Mouse (Mus musculus) liver, embryonic 13.5 days (tissue): Measurements from ENCODE around the gene Tspan3. TPM values are rescaled to one million over a fixed set of nuclear protein-coding genes. Genes with fewer than 3 reads are reported as not detected.

Experiments
- ATAC-seq: fragments of 200-750 bp; cut with Nextera tagmentation; 2 replicates; pipeline ENCODE4 v1.8.0; 2017; ENCODE audit warnings: low read depth, mild to moderate bottlenecking, moderate number of reproducible peaks, moderate library complexity
- DNase-seq: peaks from one replicate; pipeline ENCODE4 v3.0.0; 2022
- H3K27ac ChIP-seq: fragments of 300-500 bp; sonication (generic); 2 replicates; pipeline ENCODE4 v1.5.1; 2015; ENCODE audit warnings: moderate library complexity, mild to moderate bottlenecking, inconsistent platforms
- H3K27me3 ChIP-seq: fragments of 300-500 bp; sonication (generic); 2 replicates; pipeline ENCODE4 v1.6.1; 2015; ENCODE audit warnings: mild to moderate bottlenecking, inconsistent platforms
- H3K36me3 ChIP-seq: fragments of 300-500 bp; sonication (generic); 2 replicates; pipeline ENCODE4 v1.6.1; 2015; ENCODE audit warnings: mild to moderate bottlenecking, inconsistent platforms
- H3K4me1 ChIP-seq: fragments of 300-500 bp; sonication (generic); replicated peaks from 2 replicates; pipeline ENCODE4 v1.6.1; 2015; ENCODE audit warnings: inconsistent platforms
- H3K4me2 ChIP-seq: fragments of 300-500 bp; sonication (generic); 2 replicates; pipeline ENCODE4 v1.6.1; 2015; ENCODE audit warnings: inconsistent platforms, mild to moderate bottlenecking, moderate library complexity
- H3K4me3 ChIP-seq: fragments of 300-500 bp; sonication (generic); replicated peaks from 2 replicates; pipeline ENCODE4 v1.5.1; 2015; ENCODE audit warnings: mild to moderate bottlenecking, inconsistent platforms
- H3K9ac ChIP-seq: fragments of 300-500 bp; sonication (generic); 2 replicates; pipeline ENCODE4 v1.6.1; 2015; ENCODE audit warnings: mild to moderate bottlenecking, inconsistent platforms
- H3K9me3 ChIP-seq: fragments of 300-500 bp; sonication (generic); replicated peaks from 2 replicates; pipeline ENCODE4 v1.6.1; 2016; ENCODE audit warnings: inconsistent platforms
- WGBS: fragments of 180-500 bp; shearing (Covaris S2); methylation state at CpG from one replicate; pipeline ENCODE4 v1.1.7; 2015; ENCODE audit not compliant: insufficient replicate concordance; 5-methylcytosine and 5-hydroxymethylcytosine counted together
- polyA plus RNA-seq: library from polyadenylated mRNA; unstranded; fragments of >200 nt; fragmentation: Nextera tagmentation; extraction: Ambion mirVana; gene quantifications from 2 replicates; pipeline ENCODE4 v1.2.1, GENCODE M21; 2015

Gene Tspan3
- 46.5 TPM in 2 replicates for polyA plus RNA-seq

GRCm38 (mm10) chr9:56165377-56165776, at the start of gene Tspan3:
TSS of gene Tspan3 (minus strand) at chr9:56165477.
- H3K36me3 ChIP-seq = no peaks in the 10 kb centered on the region
- no peak within 1 kb of the TSS for H3K27ac ChIP-seq
- no peak for DNase-seq
- WGBS = 79% methylated on average over 6 of the region's 6 CpGs
- H3K4me1 ChIP-seq = peaks cover 18% of the 10 kb centered on the region
- H3K4me3 ChIP-seq = no peak within 1 kb of the TSS
- ATAC-seq = no peak
- H3K9me3 ChIP-seq = no peaks in the 10 kb centered on the region
- no peaks in the 10 kb centered on the region; the same call in 1 of the 2 replicates for H3K27me3 ChIP-seq
- H3K4me2 ChIP-seq = no peak within 1 kb of the TSS
- H3K9ac ChIP-seq = no peak within 1 kb of the TSS

GRCm38 (mm10) chr9:56213451-56214291, 48.4 kb upstream of the Tspan3 start:
- no peak overlapping the region for H3K9ac ChIP-seq
- no peaks in the 10 kb centered on the region for H3K9me3 ChIP-seq
- no peak for ATAC-seq
- H3K4me2 ChIP-seq = no peak overlapping the region
- H3K27ac ChIP-seq = no peak overlapping the region
- peaks cover 3% of the 10 kb centered on the region; the same call in 1 of the 2 replicates for H3K4me1 ChIP-seq
- WGBS = 41% methylated on average over 11 of the region's 11 CpGs
- no peak for DNase-seq
- no peaks in the 10 kb centered on the region for H3K27me3 ChIP-seq
- H3K4me3 ChIP-seq = no peak overlapping the region
- no peaks in the 10 kb centered on the region for H3K36me3 ChIP-seq

GRCm38 (mm10) chr9:56208817-56209216, 43.5 kb upstream of the Tspan3 start:
- Histone ChIP-seq H3K4me3 (no peak overlapping the region), H3K27me3 (no peaks in the 10 kb centered on the region), H3K36me3 (0 out of 2 replicates have a peak, but pooled peaks cover 15% of the 10 kb centered on the region), H3K27ac (no peak overlapping the region), H3K9me3 (no peaks in the 10 kb centered on the region), H3K4me2 (no peak overlapping the region), H3K4me1 (peaks cover 3% of the 10 kb centered on the region; the same call in 1 of the 2 replicates), H3K9ac (no peak overlapping the region)
- no peak for ATAC-seq
- WGBS = 62% methylated on average over 8 of the region's 8 CpGs
- no peak for DNase-seq

GRCm38 (mm10) chr9:56207516-56207915, 42.2 kb upstream of the Tspan3 start:
- Histone ChIP-seq H3K27me3 (no peaks in the 10 kb centered on the region), H3K27ac (no peak overlapping the region), H3K4me3 (no peak overlapping the region), H3K36me3 (0 out of 2 replicates have a peak, but pooled peaks cover 15% of the 10 kb centered on the region), H3K4me2 (no peak overlapping the region), H3K4me1 (no peaks in the 10 kb centered on the region), H3K9ac (no peak overlapping the region), H3K9me3 (no peaks in the 10 kb centered on the region)
- WGBS = 56% methylated on average over 5 of the region's 5 CpGs
- DNase-seq = no peak
- ATAC-seq = no peak

GRCm38 (mm10) chr9:56207083-56207482, 41.8 kb upstream of the Tspan3 start:
- H3K9ac ChIP-seq = no peak overlapping the region
- no peak for ATAC-seq
- no peak overlapping the region for H3K4me3 ChIP-seq
- H3K27ac ChIP-seq = no peak overlapping the region
- no peaks in the 10 kb centered on the region for H3K9me3 ChIP-seq
- H3K36me3 ChIP-seq = 0 out of 2 replicates have a peak, but pooled peaks cover 15% of the 10 kb centered on the region
- H3K4me2 ChIP-seq = no peak overlapping the region
- 41% methylated on average over 10 of the region's 10 CpGs for WGBS
- no peak for DNase-seq
- no peaks in the 10 kb centered on the region for H3K27me3 ChIP-seq
- no peaks in the 10 kb centered on the region for H3K4me1 ChIP-seq

GRCm38 (mm10) chr9:56205336-56205735, 40.1 kb upstream of the Tspan3 start:
- no peak for ATAC-seq
- no peak for DNase-seq
- 82% methylated on average over 11 of the region's 11 CpGs for WGBS

GRCm38 (mm10) chr9:56204316-56204715, 39.0 kb upstream of the Tspan3 start:
- no peaks in the 10 kb centered on the region for H3K4me1 ChIP-seq
- H3K4me2 ChIP-seq = no peak overlapping the region
- no peak overlapping the region for H3K9ac ChIP-seq
- no peak overlapping the region for H3K27ac ChIP-seq
- 0 out of 2 replicates have a peak, but pooled peaks cover 15% of the 10 kb centered on the region for H3K36me3 ChIP-seq
- no peaks in the 10 kb centered on the region for H3K9me3 ChIP-seq
- DNase-seq (no peak), ATAC-seq (no peak)
- H3K4me3 ChIP-seq = no peak overlapping the region
- 89% methylated on average over 4 of the region's 4 CpGs for WGBS
- H3K27me3 ChIP-seq = no peaks in the 10 kb centered on the region

More at GRCm38 (mm10) chr9:56205336-56205735, 40.1 kb upstream of the Tspan3 start:
- Histone ChIP-seq H3K9ac (no peak overlapping the region), H3K4me2 (no peak overlapping the region), H3K4me3 (no peak overlapping the region), H3K9me3 (no peaks in the 10 kb centered on the region), H3K36me3 (0 out of 2 replicates have a peak, but pooled peaks cover 15% of the 10 kb centered on the region), H3K4me1 (no peaks in the 10 kb centered on the region), H3K27me3 (no peaks in the 10 kb centered on the region), H3K27ac (no peak overlapping the region)

- no peak overlapping the region for H3K27ac ChIP-seq
- H3K4me1 ChIP-seq = no peaks in the 10 kb centered on the region
- 0 out of 2 replicates have a peak, but pooled peaks cover 4% of the 10 kb centered on the region for H3K36me3 ChIP-seq
- peak; percentile 50 for DNase-seq
- WGBS = 40% methylated on average over 14 of the region's 14 CpGs
- no peak overlapping the region for H3K4me2 ChIP-seq
- H3K4me3 ChIP-seq = no peak overlapping the region
- H3K27me3 ChIP-seq = no peaks in the 10 kb centered on the region
- ATAC-seq = no peak
- H3K9ac ChIP-seq = no peak overlapping the region
- no peaks in the 10 kb centered on the region for H3K9me3 ChIP-seq
Observed at GRCm38 (mm10) chr9:56200645-56201314, 35.5 kb upstream of the Tspan3 start.

GRCm38 (mm10) chr9:56200200-56200599, 34.9 kb upstream of the Tspan3 start:
- Histone ChIP-seq H3K4me3 (no peak overlapping the region), H3K27ac (no peak overlapping the region), H3K27me3 (no peaks in the 10 kb centered on the region), H3K4me1 (no peaks in the 10 kb centered on the region), H3K36me3 (0 out of 2 replicates have a peak, but pooled peaks cover 4% of the 10 kb centered on the region), H3K9me3 (no peaks in the 10 kb centered on the region), H3K4me2 (no peak overlapping the region), H3K9ac (no peak overlapping the region)
- DNase-seq (no peak), ATAC-seq (no peak)
- WGBS = 45% methylated on average over 2 of the region's 2 CpGs

GRCm38 (mm10) chr9:56196921-56197320, 31.6 kb upstream of the Tspan3 start:
- no peak for DNase-seq
- Histone ChIP-seq H3K4me2 (no peak overlapping the region), H3K27me3 (0 out of 2 replicates have a peak, but pooled peaks cover 3% of the 10 kb centered on the region), H3K4me1 (no peaks in the 10 kb centered on the region), H3K4me3 (no peak overlapping the region), H3K9me3 (no peaks in the 10 kb centered on the region), H3K9ac (no peak overlapping the region), H3K36me3 (no peaks in the 10 kb centered on the region), H3K27ac (no peak overlapping the region)
- 54% methylated on average over 4 of the region's 4 CpGs for WGBS
- ATAC-seq = no peak

- Histone ChIP-seq H3K36me3 (no peaks in the 10 kb centered on the region), H3K9me3 (no peaks in the 10 kb centered on the region), H3K9ac (no peak overlapping the region), H3K27ac (no peak overlapping the region), H3K27me3 (0 out of 2 replicates have a peak, but pooled peaks cover 3% of the 10 kb centered on the region), H3K4me2 (no peak overlapping the region), H3K4me1 (no peaks in the 10 kb centered on the region), H3K4me3 (no peak overlapping the region)
- 62% methylated on average over 3 of the region's 3 CpGs for WGBS
- ATAC-seq (no peak), DNase-seq (no peak)
Observed at GRCm38 (mm10) chr9:56195193-56195592, 29.9 kb upstream of the Tspan3 start.
